Mouse (Mus musculus) thymus, postnatal 36 days (tissue): Measurements from ENCODE around the gene Vdac2.

ENCODE experiments used
- DNase-seq, 2 experiments: peaks; one replicate each; pipeline ENCODE4 v3.0.0; 2022; ENCODE audit warnings: mixed read lengths in 2 of 2

Vdac2 gene

DNA sequence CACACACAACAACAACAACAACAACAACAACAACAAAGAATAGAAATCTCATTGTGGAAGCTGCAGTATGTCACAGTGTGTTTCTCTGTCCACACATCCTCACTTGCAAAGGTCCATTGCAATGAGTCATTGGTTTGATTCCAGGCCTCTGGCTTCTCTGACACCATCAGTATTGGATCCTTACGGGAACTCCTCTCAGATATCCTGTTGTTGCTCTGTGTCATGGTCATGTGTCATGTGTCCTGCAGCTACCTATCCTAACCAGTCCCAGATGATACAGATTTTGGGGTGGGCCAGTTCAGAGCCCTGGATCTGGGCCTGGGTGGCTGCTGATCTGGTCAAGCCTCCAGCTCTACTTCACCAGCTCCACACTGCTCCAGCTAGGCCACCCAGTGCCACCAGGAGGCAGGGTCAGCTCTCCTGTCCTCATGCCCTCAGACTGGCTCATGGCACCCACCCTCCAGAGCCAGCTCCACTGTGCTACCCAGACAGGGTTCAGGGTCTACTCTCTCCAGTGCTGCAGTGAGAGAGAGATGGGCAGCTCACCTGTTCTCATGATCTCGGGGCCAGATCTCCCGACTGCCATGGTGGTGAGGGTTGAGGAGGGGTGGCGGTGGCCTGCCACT, 4.0 kb upstream of the Vdac2 start:
- no peak for DNase-seq

DNA sequence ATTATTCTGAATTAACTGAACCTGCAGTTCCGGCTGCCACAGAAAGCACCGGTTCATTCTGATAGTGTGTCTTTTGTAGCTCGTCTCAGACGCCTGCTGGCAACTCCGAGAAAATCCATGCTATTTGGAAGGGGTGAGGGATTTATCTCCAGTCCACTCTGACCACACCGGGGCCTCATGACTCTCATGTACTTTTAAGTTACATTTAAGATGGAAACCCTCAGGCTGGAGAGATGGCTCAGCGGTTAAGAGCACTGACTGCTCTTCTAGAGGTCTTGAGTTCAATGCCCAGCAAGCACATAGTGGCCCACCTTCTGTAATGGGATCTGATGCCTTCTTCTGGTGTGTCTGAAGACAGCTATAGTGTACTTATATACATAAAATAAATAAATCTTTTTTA, 2.7 kb upstream of the Vdac2 start:
- DNase-seq, result no peak

DNA sequence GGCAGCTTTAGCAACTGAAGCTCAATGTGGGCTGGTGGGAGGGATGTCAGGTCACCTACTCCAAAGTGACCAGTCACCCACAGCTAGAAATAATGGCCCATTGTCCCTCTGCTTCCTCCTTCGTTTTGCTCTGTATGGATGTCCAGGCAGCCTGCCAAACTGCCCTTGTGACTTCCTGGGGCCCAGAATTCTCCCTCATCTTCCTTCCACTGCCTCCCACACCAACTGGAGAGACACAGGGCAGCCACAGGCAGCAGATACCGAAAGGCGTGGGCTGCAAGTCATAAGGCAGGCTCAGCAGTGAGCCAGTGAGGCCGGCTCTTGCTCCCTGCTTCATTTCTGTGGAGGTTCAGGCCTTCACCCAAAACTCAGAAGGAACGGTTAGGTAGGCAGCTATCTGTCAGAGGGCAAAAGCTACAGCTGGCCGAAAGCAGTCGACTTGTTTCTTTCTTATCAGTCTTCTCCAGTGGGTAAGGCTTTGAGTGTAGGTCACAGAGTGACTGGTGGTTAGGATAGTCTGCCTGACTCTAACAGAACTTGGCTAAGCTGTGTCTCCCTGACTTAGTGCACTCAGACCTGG, 2.2 kb upstream of the Vdac2 start:
- DNase-seq, result no peak

GRCm38 (mm10) chr14:21823897-21824296, 1.1 kb upstream of the Vdac2 start:
- DNase-seq, result no peak

DNA sequence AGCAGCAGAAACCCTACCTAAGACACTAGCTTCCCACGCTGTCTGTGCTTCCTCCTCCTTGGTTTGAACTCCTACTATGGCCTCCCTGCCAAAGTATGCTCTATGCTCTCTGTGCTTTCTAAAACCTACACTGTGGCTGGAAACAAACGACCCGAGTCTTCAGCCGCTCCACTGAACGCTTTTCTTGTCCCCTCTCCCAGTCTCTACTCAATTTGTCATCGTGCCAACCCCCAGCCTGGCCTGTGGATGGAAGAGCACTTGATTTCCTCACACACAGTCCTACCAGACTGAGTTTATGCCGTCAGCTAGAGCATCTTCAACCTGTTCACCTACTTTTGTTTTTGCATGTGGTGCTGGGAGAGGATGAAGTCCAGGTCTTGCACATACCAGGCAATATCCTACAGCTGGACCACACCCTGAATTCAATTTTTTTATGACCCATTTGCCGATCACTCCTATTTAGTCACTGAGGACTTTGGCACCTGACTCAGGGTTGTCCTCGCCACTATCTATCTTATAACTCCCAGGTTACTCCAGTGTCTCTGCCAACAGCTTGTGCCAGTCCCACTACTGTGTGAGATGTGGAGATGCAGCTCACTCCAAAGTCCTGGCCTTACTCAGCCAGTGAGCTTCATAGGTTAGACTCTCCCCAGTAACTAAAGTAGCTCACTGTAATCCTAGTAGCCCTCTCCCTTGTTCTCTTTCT, 901 bp downstream of the Vdac2 start:
- DNase-seq, result no peak

DNA sequence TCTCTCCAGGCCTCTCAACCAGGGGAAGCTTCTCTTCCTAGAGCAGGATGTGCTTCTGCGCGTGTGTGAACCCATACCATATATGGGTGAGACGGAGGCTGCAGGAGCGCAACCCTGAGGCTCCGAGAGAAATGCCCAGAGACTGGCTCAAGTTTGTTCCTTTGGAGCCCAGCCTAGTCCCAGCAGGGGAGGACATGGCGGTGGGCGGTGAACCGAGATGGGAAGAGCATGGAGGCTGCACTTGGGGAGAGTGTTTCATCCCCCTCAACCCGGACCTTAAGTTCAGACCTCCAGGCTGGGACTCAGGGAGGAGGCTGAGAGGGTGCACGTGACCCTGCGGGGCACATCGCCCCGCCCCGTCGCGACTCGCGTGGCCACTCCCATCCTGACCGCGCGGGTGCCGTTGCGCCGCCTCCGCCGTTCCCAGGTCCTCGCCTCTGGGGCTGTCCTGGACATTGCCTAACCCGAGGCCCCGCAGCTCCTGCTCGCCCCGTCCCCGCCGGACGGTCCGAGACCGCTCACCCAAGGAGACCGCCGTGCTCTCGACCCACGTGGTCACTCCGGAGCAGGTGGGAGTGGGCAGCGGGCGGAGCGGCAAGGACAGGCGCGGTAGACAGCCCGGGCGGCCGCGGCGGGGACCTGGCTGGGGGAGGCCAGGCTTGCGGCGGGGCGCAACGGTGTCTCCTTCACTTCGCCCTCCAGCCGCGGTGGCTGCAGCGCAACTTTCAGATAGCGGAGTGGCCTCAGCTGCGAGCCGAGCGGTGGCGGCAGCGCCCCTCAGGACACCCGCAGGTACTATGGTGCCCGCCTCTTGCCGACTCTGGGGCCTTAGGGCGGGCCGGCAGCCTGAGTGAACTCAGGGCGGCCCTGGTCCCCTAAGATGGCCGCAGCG, 6.1 kb downstream of the Vdac2 start:
- peak; percentile 97 to 98 for DNase-seq

- DNase-seq, result no peak
These were observed 6.9 kb downstream of the Vdac2 start for GRCm38 (mm10) chr14:21831830-21832403.

- DNase-seq, result no peak
These were observed 13.4 kb downstream of the Vdac2 start for GRCm38 (mm10) chr14:21838336-21839017.

- no peak for DNase-seq
These were observed 17.0 kb downstream of the Vdac2 start for GRCm38 (mm10) chr14:21841819-21842592.

DNA sequence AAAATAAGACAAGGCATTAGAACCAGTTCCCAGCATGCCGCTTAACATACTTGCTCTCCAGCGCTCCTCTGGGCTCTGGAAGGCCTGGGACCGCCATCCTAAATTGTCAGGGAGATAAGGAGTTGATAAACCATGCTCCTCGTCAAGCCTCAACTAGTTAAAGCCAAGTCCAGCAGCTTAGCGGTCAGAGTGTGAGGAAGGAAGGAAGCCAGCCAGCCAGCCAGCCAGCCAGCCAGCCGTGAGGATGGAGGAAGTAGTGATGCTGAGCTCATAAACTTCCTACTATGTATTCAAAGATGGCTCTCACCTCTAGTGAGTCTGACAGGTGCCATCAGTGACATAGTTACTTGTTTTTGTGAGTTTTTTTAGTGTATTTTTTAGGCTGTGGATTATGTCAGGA, 18.2 kb downstream of the Vdac2 start:
- DNase-seq, result no peak

DNA sequence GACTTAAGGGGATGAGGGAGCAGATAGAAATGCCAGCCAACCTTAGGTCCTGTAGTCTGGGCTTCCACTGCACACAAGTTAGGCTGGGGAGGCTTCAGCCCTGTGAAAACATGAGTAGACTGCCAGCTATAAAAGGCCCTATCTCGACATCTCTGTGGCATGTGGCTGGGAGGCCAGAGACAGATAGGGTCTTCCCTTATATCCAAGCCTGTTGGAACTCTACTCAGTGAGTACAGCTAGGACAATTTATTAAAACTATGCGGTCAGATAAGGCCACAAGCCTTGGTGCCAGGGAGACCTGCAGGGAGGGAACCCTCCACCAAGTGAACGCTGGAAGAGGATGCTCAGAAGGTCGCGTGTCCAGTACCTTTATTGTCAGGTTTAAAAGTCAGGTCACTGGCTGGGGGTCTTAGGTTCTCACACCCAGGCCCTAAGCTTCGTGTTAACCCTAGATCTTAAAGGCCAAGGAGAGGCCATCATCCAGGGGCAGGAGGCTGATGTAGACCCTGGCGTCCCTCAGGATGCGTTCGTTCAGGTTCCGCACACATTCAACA, 21.9 kb downstream of the Vdac2 start:
- DNase-seq, result no peak

GRCm38 (mm10) chr14:21847381-21848165, 22.5 kb downstream of the Vdac2 start:
- DNase-seq, result peak; percentile 49 to 71

DNA sequence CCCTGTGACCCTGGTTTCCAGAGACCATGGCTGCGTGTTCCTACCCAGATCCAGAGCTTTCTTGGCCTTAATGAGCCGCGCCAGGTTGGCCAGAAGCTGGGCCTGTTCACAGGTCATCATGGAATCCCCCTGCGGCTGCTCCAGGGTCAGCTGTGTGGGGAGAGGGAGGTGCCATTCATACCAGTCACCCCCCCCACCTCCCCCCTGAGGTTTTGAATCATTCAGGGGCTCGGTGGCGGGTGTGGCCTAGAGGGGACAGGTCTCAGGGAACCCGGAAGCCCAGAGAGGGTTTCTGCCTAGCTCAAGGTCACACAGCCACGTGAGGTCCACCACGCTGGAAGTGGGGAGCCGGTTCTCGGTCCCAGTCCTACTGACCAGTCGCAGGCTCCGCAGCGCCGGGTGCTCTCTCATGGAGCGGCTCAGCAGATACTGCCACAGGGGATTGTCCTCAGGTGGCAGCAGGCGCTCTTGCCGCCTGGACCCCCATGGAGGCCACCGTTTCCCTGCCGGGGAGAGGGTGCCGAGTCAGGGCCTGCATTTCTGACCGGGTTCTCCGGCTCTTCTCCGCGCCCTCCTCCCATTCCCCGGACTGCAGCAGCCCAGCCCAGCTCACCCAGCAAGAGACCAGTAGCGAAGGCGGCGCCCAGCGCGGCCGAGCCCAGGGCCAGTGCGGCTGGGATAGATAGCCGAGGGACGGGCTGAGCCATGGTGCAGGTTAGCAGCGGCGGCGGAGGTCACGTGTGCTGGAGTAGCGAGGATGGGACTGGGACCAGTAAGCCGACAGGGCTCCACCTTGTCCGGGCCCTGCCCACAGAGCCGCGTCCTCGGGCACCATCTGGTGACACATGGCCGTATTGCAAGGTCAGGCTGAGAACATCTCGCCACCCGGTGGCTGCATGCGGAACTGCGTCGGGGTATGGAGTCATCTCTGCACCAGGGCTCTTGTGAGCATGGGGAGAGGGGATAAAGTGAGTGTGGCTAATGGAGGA, 23.4 kb downstream of the Vdac2 start, which contains the start of gene Comtd1:
Gene Comtd1, minus strand, starts transcription at position 812 of the 989 bp plus-strand sequence.
- peak; percentile 89 to 95 for DNase-seq

- DNase-seq, result no peak
These were observed 24.7 kb downstream of the Vdac2 start for GRCm38 (mm10) chr14:21849524-21850418.

GRCm38 (mm10) chr14:21850419-21851127, 25.5 kb downstream of the Vdac2 start:
- DNase-seq, result no peak

- DNase-seq, result no peak
These were observed 27.2 kb downstream of the Vdac2 start for GRCm38 (mm10) chr14:21851996-21852791.
